ENCODE assay signal across 8 mouse cellular contexts in genomic region chr2:92182981-92183501, GRCm38 (mm10).
DNase-seq lines count a peak whose midpoint lies in the region; ATAC-seq and TF ChIP-seq lines count a peak whose summit lies in the region.

No protein-coding gene starts in this region.

- H3K4me3 ChIP-seq in hindbrain, embryonic 10.5 days: peak overlapping the region; percentile 80
- H3K4me3 ChIP-seq in lung, embryonic 16.5 days (ENCODE audit: low read length): peak overlapping the region; percentile 84
- peak overlapping the region; percentile 67 for H3K4me3 ChIP-seq in thymus, adult 2 months (ENCODE audit: control insufficient read depth, insufficient read depth, low read length)

- no peaks in the 10 kb centered on the region for H3K27me3 ChIP-seq in hindbrain, embryonic 10.5 days (ENCODE audit: insufficient read depth, poor library complexity, severe bottlenecking)
- no peaks in the 10 kb centered on the region for H3K27me3 ChIP-seq in lung, embryonic 16.5 days (ENCODE audit: control insufficient read depth, insufficient read depth, low read depth, low read length)
- H3K27me3 ChIP-seq in thymus, adult 2 months (ENCODE audit: control insufficient read depth, insufficient read depth, low read length): no peaks in the 10 kb centered on the region

- WGBS in hindbrain, embryonic 10.5 days: under 1% methylated on average over 41 of the region's 41 CpGs
- WGBS in lung, embryonic 16.5 days: under 1% methylated on average over 40 of the region's 41 CpGs
- WGBS in thymus, adult 2 months: under 1% methylated on average over 41 of the region's 41 CpGs

- 0 out of 2 replicates have a peak, but pooled peaks have one; percentile 39 for TF ChIP-seq CTCF in thymus, adult 2 months (IDR thresholded peaks at IDR 0.05; ENCODE audit: borderline replicate concordance, control insufficient read depth, extremely low read depth, insufficient read depth, low read length, poor library complexity)

- H3K27ac ChIP-seq in hindbrain, embryonic 10.5 days: peak overlapping the region; percentile 99
- H3K27ac ChIP-seq in lung, embryonic 16.5 days (ENCODE audit: low read length): peak overlapping the region; percentile 100
- peak overlapping the region; percentile 77 for H3K27ac ChIP-seq in thymus, adult 2 months (ENCODE audit: control insufficient read depth, insufficient read depth, low read length)

- TF ChIP-seq POLR2A in thymus, adult 2 months (IDR thresholded peaks at IDR 0.05; ENCODE audit: control insufficient read depth, extremely low read depth, insufficient read depth, low read length, poor library complexity): peak; percentile 90; the same call in 1 of the 2 replicates

- peak overlapping the region; percentile 78 for H3K4me2 ChIP-seq in lung, embryonic 16.5 days (ENCODE audit: low read depth, low read length)

- H3K9me3 ChIP-seq in hindbrain, embryonic 10.5 days: no peaks in the 10 kb centered on the region
- no peaks in the 10 kb centered on the region for H3K9me3 ChIP-seq in lung, embryonic 16.5 days (ENCODE audit: control insufficient read depth, low read length)

- H3K4me1 ChIP-seq in hindbrain, embryonic 10.5 days (replicated peaks): peaks cover 40% of the 10 kb centered on the region
- peaks cover 20% of the 10 kb centered on the region for H3K4me1 ChIP-seq in lung, embryonic 16.5 days (replicated peaks; ENCODE audit: control insufficient read depth, insufficient read depth, low read length)
- peaks cover 4% of the 10 kb centered on the region for H3K4me1 ChIP-seq in thymus, adult 2 months (replicated peaks; ENCODE audit: control insufficient read depth, insufficient read depth, low read length)

- peak; percentile 95 for DNase-seq in MN1 (ENCODE audit: low spot score)
- peak; percentile 83 for DNase-seq in cerebellum, adult 8-10 months
- peak; percentile 88 for DNase-seq in hindbrain, embryonic 10.5 days (ENCODE audit: low spot score)
- peak; percentile 87 for DNase-seq in layer of hippocampus, adult 9-11 months
- peak; percentile 70 for DNase-seq in ovary, adult 18-20 months (ENCODE audit: low spot score)
- DNase-seq in thymus, adult 2 months: peak; percentile 78

- peak overlapping the region; percentile 89 for H3K9ac ChIP-seq in lung, embryonic 16.5 days (ENCODE audit: low read length)

- peak; percentile 62 for ATAC-seq in frontal cortex, adult (ENCODE audit: low TSS enrichment)
- peak; percentile 75 for ATAC-seq in lung, embryonic 16.5 days (ENCODE audit: low read depth)

- H3K36me3 ChIP-seq in hindbrain, embryonic 10.5 days: no peaks in the 10 kb centered on the region
- H3K36me3 ChIP-seq in lung, embryonic 16.5 days (ENCODE audit: control insufficient read depth, insufficient read depth, low read length): no peaks in the 10 kb centered on the region
- H3K36me3 ChIP-seq in thymus, adult 2 months (ENCODE audit: control insufficient read depth, insufficient read depth, low read length): no peaks in the 10 kb centered on the region

Comparison
In these comparisons a context has a peak if more than half of its experiments do, and no peak if none do; other contexts are left out.
1. Peak in every context shown above with its lines: DNase-seq, ATAC-seq, H3K4me3 ChIP-seq and H3K27ac ChIP-seq.